Mouse (Mus musculus) granulocyte monocyte progenitor cell, adult 5-6 weeks (primary cell): ENCODE results near the gene Dpf3. TPM values are rescaled to one million over a fixed set of nuclear protein-coding genes. Genes with fewer than 3 reads are reported as not detected.
A peak's percentile ranks its signal among the peaks of the same experiment; 100 is the strongest.

Experiments used
- ATAC-seq: replicated peaks from 2 replicates; pipeline ENCODE4 v1.8.0; 2016; ENCODE audit warnings: mild to moderate bottlenecking, moderate TSS enrichment, inconsistent platforms; ENCODE audit not compliant: poor library complexity, severe bottlenecking
- total RNA-seq, 2 experiments: library from RNA; stranded (forward) in 1 of 2; stranded (reverse) in 1 of 2; fragments of 200-712, 200-1000 nt in 1 of 2; fragments of >200 nt in 1 of 2; fragmentation: Nextera tagmentation in 1 of 2; gene quantifications; 2 replicates each; pipeline ENCODE4 v1.2.3; 2014 to 2017

Gene Dpf3
- total RNA-seq, 2 experiments from 2014 or later, result 0.31 TPM; not detected in 1

- no peak for ATAC-seq
Measured at GRCm38 (mm10) chr12:83473987-83474600, 13.4 kb downstream of the Dpf3 start.

GRCm38 (mm10) chr12:83471760-83472159 is 15.8 kb downstream of the Dpf3 start:
- ATAC-seq, result no peak

DNA sequence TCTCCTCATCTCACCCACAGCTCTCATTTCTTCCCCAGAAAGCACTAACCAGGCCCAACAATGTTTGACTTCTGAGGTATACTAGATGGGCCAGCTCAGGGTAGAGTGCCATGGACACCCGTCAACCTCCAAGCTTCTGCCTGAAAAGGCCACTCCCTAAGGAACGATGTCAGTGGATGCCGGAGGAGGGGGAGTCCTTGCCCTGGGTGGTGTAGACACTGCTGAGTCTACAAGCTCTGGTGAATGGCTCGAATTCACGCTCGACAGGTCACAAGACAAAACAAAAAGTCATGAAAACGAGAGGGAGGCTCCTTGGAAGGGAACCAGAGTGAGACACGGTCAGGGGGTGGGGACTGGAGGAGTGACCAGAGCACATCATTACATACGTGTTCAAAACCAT is 17.4 kb downstream of the Dpf3 start:
- no peak for ATAC-seq

- ATAC-seq, result no peak
Measured at GRCm38 (mm10) chr12:83466508-83467430, 20.7 kb downstream of the Dpf3 start.

GRCm38 (mm10) chr12:83466053-83466452 is 21.5 kb downstream of the Dpf3 start:
- ATAC-seq, result no peak

- no peak for ATAC-seq
Measured at GRCm38 (mm10) chr12:83460272-83460671, 27.2 kb downstream of the Dpf3 start.

DNA sequence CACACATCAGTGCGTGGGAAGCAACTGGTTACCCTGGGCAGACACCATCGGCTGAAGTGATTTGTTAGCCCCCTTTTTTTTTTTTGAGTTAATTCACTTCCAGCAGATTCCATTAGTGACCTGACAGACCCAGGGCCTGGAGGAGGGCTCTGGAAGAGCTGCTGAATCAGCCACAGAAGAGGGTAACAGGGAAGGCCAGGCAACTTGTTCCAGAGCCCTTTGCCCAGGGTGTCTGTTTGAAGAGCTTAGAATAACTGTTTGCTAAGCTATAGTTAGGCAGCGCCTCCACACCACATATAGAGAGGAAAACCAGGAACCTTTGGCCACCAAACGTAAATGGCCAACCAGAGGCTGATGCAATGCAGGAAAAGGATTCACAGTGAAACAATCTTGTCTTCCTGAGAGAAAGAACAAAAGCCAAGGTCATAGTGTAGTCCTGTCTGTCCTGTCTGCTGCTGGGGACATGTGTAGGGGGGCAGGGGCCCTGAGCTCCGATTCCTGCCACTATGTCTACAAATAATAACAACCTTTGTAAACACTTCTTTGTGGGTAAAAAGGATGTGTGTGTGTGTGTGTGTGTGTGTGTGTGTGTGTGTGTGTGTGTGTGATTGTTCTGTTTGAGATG is 32.7 kb downstream of the Dpf3 start:
- peak; percentile 46; the same call in 1 of the 2 replicates for ATAC-seq

- ATAC-seq, result no peak
Measured at GRCm38 (mm10) chr12:83451850-83452249, 35.7 kb downstream of the Dpf3 start.

DNA sequence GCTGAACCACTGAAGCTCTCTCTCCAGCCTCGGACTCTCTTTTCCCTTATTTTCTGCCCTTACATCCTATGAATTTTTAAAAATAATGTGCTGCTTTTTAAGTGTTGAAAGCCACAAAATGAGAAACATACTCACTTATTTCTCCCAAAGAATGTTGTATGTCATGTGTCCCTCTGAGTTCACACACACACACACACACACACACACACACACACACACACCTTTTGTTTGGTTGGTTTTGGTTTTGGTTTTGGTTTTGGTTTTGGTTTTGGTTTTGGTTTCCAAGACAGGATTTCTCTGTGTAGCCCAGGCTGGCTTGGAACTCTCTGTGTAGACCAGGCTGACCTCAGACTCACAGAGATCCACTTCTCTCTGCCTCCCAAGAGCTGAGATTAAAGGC is 37.0 kb downstream of the Dpf3 start:
- ATAC-seq, result no peak

GRCm38 (mm10) chr12:83449202-83449601 is 38.3 kb downstream of the Dpf3 start:
- no peak for ATAC-seq

DNA sequence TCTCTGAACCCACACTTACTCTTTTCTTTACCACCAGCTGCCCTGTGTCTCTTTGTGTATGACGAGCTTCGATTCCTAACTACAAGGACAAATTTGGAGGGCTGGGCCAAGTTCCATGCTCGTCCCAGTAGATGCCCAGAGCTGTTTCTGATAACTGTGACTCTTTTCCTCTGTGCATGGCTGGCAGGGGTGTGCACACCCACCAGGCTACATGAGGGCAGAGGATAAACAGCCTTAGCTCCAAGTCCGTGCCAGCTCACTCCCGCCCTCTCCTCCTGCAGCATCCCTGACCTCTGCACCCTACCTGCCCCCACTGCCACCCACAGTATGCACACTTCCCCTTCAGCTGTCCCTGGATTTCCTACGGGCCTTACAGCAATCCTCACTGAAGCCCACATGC is 41.9 kb downstream of the Dpf3 start:
- ATAC-seq, result no peak

DNA sequence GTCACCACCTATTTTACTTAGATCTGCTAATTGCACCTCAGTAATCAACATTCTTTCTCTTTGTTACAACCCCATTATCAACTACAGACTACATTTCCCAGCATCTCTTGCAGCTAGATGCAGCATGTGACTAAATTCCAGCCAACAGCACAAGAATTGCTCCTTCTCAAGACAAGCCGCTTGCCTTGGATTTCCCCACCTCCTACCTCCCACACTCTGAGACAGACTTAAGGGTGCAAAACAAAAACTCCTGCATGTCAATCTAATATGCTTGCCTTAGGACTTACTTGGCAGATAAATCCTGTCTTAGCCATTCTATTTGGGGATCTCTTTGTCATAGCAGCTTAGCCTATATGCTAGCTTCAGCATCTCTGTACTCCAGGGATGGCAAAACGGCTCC is 43.1 kb downstream of the Dpf3 start:
- no peak for ATAC-seq

- ATAC-seq, result peak; percentile 97
Measured at GRCm38 (mm10) chr12:83438002-83438401, 49.5 kb downstream of the Dpf3 start.

DNA sequence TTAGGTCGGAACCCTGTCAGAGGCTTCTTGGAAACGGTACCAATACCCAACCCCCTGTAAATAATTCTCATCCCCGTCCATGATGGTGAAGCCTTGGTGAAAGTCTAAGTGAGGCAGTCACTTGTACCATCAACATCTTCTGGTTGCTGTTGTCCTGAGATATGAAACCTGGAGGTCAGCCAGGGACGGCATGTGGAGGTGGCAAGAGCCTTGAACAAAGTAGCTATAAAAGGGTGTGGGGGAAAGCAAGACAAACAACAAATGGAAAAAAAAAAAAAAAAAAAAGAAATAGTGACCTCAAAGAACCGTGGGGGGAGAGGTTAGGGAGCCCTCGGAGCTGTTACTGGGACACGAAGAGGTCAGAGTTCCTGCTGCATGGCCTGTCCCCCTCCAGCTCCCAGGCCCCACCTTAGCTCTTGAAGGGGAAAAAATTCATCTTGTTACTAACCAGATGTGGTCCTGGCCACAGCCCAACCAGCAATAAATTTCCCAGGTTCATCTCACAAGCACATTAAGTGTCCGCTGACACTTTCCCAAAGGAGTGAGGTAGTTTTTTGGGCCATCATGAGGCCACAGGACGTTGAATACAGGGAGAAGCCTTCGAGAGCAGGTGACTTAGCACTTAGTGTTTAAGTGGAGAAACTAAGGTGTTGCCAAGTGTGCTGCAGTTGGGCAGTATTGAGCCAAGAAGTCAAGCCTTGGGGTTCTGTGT is 53.4 kb downstream of the Dpf3 start:
- ATAC-seq, result no peak

- ATAC-seq, result no peak
Measured at GRCm38 (mm10) chr12:83433436-83433835, 54.1 kb downstream of the Dpf3 start.

DNA sequence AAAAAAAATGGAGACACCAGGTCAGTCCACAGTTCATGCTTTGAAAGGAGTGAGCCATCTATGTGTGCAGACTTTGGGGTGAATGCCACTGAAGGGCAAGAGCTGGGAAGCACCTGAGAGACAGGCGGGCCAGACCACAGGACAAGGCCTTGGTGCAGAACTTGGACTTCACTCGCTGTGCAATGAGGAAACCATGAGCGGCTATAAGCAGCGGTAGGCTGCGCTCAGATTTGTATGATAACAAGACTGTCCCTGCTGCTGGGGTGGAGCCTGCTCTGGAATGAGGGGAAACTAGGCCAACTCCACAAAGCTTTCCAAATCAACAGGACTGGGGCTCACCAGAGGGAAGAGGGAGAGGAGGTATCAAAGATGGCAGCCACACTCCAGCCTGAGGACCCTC is 57.3 kb downstream of the Dpf3 start:
- no peak for ATAC-seq

GRCm38 (mm10) chr12:83428016-83428415 is 59.5 kb downstream of the Dpf3 start:
- ATAC-seq, result no peak

DNA sequence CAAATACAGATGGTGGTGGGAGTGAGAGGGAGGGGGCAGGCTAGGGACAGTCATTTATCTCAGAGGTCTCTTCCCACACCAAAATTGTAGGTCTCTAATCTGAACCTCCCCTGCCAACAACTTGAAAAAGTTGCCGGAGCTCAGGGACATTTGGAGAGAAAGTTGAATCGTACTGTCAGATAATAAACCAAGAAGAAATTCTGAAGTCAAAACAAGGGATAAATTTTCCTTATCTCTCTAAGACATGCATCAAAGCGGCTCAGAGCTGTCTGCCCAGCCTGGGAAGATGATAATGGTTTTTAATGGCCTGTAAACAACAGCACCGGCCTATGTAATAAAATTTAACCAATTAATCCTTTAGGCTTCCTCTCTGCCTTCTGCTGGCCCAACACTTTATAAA is 59.9 kb downstream of the Dpf3 start:
- ATAC-seq, result no peak

DNA sequence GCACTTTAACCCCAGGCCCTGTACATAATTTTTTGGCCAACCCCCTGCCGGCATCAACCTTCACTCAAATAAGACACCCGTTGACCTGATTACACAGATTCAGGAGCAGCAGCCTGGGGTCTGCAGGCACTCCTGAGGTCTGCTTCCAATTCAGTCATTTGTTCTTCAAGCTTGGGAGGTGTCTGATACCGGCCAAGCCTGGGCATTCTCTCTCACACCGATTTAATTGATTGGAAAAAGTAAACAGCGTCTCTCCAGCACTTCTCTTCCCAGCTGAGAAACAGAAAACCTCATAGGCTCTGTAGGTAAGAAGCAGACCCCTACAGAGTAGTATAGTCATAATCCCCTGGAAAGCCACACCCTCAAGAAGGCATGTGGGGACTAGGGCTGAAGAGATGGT is 61.2 kb downstream of the Dpf3 start:
- no peak for ATAC-seq

DNA sequence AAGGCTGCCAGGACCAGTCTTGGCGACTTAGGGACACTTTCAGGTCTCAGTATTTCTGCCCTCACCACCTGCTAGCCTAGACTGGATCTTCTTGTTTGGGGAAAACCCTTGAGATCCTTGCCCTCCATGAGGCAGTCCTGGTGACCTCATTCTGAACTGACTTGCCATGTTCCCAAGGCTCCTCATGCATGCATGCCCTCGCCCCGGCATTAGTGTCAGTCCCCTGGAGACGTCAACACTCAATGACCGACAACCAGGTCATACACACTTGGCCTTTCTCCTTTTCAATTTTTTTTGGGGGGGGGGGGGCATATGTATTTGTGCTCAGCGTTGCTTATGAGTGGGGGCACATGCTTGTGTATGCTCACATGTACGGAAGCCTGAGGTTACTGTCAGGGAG is 61.8 kb downstream of the Dpf3 start:
- ATAC-seq, result no peak
